Mouse (Mus musculus) heart, postnatal 0 days (tissue): Measurements from ENCODE around the gene Cd209b. TPM values are rescaled to one million over a fixed set of nuclear protein-coding genes. Genes with fewer than 3 reads are reported as not detected.

Source experiments
- ATAC-seq: fragments of 200-750 bp; cut with Nextera tagmentation; 2 replicates; pipeline ENCODE4 v1.8.0; 2017; ENCODE audit warnings: low read depth, moderate number of reproducible peaks, moderate library complexity; ENCODE audit not compliant: insufficient read depth
- DNase-seq: peaks from one replicate; pipeline ENCODE4 v3.0.0-alpha.2; 2016; ENCODE audit warnings: low spot score
- H3K27ac ChIP-seq: fragments of 300-500 bp; sonication (generic); 2 replicates; pipeline ENCODE4 v1.5.1; 2014; ENCODE audit warnings: low read depth, mild to moderate bottlenecking
- H3K27me3 ChIP-seq: fragments of 300-500 bp; sonication (generic); 2 replicates; pipeline ENCODE4 v1.6.1; 2014; ENCODE audit warnings: low read length, mixed read lengths; ENCODE audit not compliant: control insufficient read depth, insufficient read depth
- H3K36me3 ChIP-seq: fragments of 300-500 bp; sonication (generic); replicated peaks from 2 replicates; pipeline ENCODE4 v1.6.1; 2014; ENCODE audit warnings: low read length, mixed read lengths; ENCODE audit not compliant: control insufficient read depth, insufficient read depth
- H3K4me1 ChIP-seq: fragments of 300-500 bp; sonication (generic); 2 replicates; pipeline ENCODE4 v1.6.1; 2014; ENCODE audit warnings: antibody characterized with exemption; ENCODE audit not compliant: control insufficient read depth, insufficient read depth
- H3K4me2 ChIP-seq: fragments of 300-500 bp; sonication (generic); 2 replicates; pipeline ENCODE4 v1.6.1; 2014; ENCODE audit warnings: low read depth, mild to moderate bottlenecking, low read length, moderate library complexity
- H3K4me3 ChIP-seq: fragments of 300-500 bp; sonication (generic); 2 replicates; pipeline ENCODE4 v1.5.1; 2014; ENCODE audit warnings: low read depth, low read length
- H3K9ac ChIP-seq: fragments of 300-500 bp; sonication (generic); replicated peaks from 2 replicates; pipeline ENCODE4 v1.6.1; 2014; ENCODE audit warnings: low read depth, low read length, mixed read lengths
- H3K9me3 ChIP-seq: fragments of 300-500 bp; sonication (generic); replicated peaks from 2 replicates; pipeline ENCODE4 v1.6.1; 2016; ENCODE audit warnings: low read length; ENCODE audit not compliant: control insufficient read depth
- CTCF ChIP-seq: IDR thresholded peaks from 2 replicates; pipeline ENCODE4 v1.5.1; 2016; ENCODE audit warnings: antibody characterized with exemption, control low read depth, low read depth
- EP300 ChIP-seq: IDR thresholded peaks from 2 replicates; pipeline ENCODE4 v1.6.1; 2016; ENCODE audit warnings: antibody characterized with exemption, low read depth
- WGBS: fragments of 180-500 bp; shearing (Covaris S2); extraction: QIAGEN DNeasy Blood & Tissue Kit; methylation state at CpG from one replicate; pipeline ENCODE4 v1.1.7; 2014; 5-methylcytosine and 5-hydroxymethylcytosine counted together
- polyA plus RNA-seq: library from polyadenylated mRNA; unstranded; fragments of >200 nt; fragmentation: Nextera tagmentation; extraction: Ambion mirVana; gene quantifications from 2 replicates; pipeline ENCODE4 v1.2.1, GENCODE M21; 2015
- total RNA-seq: library from RNA; depleted of rRNA; stranded (reverse); fragments of >200 nt; gene quantifications from 2 replicates; pipeline ENCODE4 v1.2.3, GENCODE M21; 2014; ENCODE audit warnings: low replicate concordance; rRNA removed

The Cd209b gene
- total RNA-seq = not detected in 2 replicates
- not detected in 2 replicates for polyA plus RNA-seq

DNA sequence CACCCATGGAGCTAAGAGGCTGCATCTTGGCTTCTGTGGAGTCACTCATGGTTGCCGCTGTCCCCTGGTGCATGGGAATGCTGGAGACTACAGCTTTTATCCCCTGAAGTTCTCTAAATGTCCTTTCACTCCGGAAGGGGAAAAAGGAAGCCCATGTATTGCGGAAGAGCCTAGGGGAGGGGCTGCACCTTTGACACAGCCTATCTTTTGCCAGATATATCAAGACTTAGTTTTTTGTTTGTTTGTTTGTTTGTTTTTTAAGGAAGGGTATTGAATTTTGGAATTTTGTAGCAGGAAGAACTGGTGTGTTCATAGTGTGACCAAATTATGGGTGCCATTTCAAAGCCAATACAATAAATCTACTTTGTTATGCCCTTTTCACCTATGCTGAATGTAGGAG lies at the start of gene Cd209b:
TSS of gene Cd209b (minus strand) at position 101 of the 400 bp plus-strand sequence.
- TF ChIP-seq CTCF = no peak
- TF ChIP-seq EP300 = no peak
- 71% methylated on average over 3 of the region's 3 CpGs for WGBS
- H3K4me1 ChIP-seq = no peaks in the 10 kb centered on the region
- H3K27me3 ChIP-seq = no peaks in the 10 kb centered on the region
- no peaks in the 10 kb centered on the region for H3K36me3 ChIP-seq
- H3K4me3 ChIP-seq = no peak within 1 kb of the TSS
- H3K27ac ChIP-seq = no peak within 1 kb of the TSS
- no peak for ATAC-seq
- no peak for DNase-seq
- no peaks in the 10 kb centered on the region for H3K9me3 ChIP-seq
- no peak within 1 kb of the TSS for H3K9ac ChIP-seq
- no peak within 1 kb of the TSS for H3K4me2 ChIP-seq

DNA sequence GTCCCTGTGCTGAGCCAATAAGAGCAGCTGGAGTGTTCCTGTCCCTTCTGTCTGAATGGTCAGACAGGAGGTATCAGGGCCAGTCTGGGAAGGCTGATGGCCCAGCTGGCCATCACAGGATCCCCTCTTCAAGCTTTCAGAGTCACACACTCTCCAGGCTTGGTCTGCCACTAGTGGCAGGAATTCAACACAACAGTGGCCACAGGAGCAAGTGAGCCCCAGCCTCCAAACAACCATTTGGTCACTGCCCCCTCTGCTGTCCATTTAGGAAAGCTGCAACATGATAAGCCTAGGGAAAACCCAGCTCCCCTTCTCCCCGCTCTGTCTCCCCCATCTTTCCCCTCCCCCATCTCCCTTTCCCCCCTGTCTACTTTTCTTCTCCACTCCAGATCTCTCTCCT lies 29.4 kb upstream of the Cd209b start:
- Histone ChIP-seq H3K27me3 (no peaks in the 10 kb centered on the region), H3K9ac (no peak overlapping the region), H3K36me3 (no peaks in the 10 kb centered on the region), H3K4me1 (no peaks in the 10 kb centered on the region), H3K4me2 (no peak overlapping the region), H3K4me3 (no peak overlapping the region), H3K27ac (no peak overlapping the region), H3K9me3 (no peaks in the 10 kb centered on the region)
- no peak for DNase-seq
- no peak for TF ChIP-seq EP300
- peak; percentile 20; the same call in 1 of the 2 replicates for TF ChIP-seq CTCF
- WGBS = 65% methylated on average over 1 of the region's 1 CpGs
- no peak for ATAC-seq

DNA sequence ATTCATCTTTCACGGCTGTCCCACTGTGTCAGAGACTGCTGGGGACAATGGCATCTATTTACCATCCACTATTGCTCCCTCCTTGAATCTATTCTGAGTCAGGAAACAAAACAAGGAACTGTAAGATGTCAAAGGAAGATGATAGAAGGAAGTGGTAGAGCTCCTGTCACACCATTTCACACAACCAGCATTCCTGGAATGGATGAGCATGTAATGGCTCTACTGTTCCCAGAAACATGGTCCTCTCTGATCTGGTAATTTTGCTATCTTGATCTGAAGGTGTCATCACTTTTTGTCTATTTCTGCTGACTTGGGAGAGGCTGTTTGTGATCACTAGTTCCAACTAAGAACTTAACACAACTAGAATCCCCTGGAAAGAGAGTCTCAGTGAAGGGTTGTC lies 28.0 kb upstream of the Cd209b start, which contains the start of gene Cd209c:
TSS of gene Cd209c (minus strand) at position 101 of the 400 bp plus-strand sequence.
- H3K9ac ChIP-seq = no peak within 1 kb of the TSS
- TF ChIP-seq EP300 (no peak), CTCF (no peak)
- H3K4me2 ChIP-seq = no peak within 1 kb of the TSS
- no peaks in the 10 kb centered on the region for H3K36me3 ChIP-seq
- no peaks in the 10 kb centered on the region for H3K4me1 ChIP-seq
- no peaks in the 10 kb centered on the region for H3K9me3 ChIP-seq
- no peak within 1 kb of the TSS for H3K4me3 ChIP-seq
- DNase-seq (no peak), ATAC-seq (no peak)
- H3K27me3 ChIP-seq = no peaks in the 10 kb centered on the region
- H3K27ac ChIP-seq = no peak within 1 kb of the TSS
- 61% methylated on average over 1 of the region's 1 CpGs for WGBS

DNA sequence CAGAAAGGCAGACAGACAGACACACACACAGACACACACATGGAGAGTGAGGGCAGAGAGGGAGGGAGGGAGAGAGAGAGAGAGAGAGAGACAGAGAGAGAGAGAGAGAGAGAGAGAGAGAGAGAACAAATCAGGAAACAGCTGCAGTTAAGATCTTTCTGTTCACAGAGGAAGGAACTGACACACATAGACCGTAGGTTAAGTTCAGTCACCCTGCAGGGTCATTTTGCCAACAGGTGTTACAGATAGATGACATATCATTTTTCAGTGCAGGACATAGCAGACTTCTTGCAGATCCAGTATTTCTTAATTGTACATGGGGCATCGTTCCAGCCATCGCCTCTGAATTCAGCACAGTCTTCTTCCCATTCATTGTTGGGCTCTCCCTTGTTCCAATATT lies 13.4 kb upstream of the Cd209b start:
- ATAC-seq = no peak
- 71% methylated on average over 3 of the region's 3 CpGs for WGBS
- no peak for TF ChIP-seq EP300
- TF ChIP-seq CTCF = no peak

DNA sequence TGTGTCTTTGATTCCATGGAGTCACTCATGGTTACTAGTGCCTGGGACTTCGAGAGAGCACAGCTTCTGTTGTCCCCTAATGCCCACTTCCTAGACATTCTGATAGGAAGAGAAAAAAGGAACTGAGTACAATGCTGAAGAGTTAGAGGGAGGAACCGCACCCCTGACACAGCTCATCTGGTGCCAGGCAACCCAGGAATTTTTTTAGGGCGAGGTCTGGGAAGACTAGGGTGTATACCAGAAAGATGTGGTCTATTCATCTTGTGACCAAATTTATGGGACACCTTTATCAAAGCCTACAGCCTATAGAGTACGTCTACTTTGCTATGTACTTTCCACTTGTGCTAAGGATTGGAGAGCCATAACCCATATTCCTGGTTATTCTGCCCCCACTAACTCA lies 48.2 kb downstream of the Cd209b start, which contains the start of gene Cd209d:
TSS of gene Cd209d (minus strand) at position 101 of the 400 bp plus-strand sequence.
- DNase-seq (no peak), ATAC-seq (no peak)
- TF ChIP-seq EP300 (no peak), CTCF (no peak)
- Histone ChIP-seq H3K4me2 (no peak within 1 kb of the TSS), H3K27me3 (no peaks in the 10 kb centered on the region), H3K9ac (no peak within 1 kb of the TSS), H3K4me1 (no peaks in the 10 kb centered on the region), H3K4me3 (no peak within 1 kb of the TSS), H3K36me3 (no peaks in the 10 kb centered on the region), H3K27ac (no peak within 1 kb of the TSS), H3K9me3 (0 out of 2 replicates have a peak, but pooled peaks cover 3% of the 10 kb centered on the region)
- 60% methylated on average over 4 of the region's 4 CpGs for WGBS

More for the DNA sequence above, 13.4 kb upstream of the Cd209b start:
- no peak for DNase-seq
- Histone ChIP-seq H3K4me1 (no peaks in the 10 kb centered on the region), H3K4me3 (no peak overlapping the region), H3K27me3 (no peaks in the 10 kb centered on the region), H3K27ac (no peak overlapping the region), H3K4me2 (no peak overlapping the region), H3K9ac (no peak overlapping the region), H3K36me3 (no peaks in the 10 kb centered on the region), H3K9me3 (no peaks in the 10 kb centered on the region)

DNA sequence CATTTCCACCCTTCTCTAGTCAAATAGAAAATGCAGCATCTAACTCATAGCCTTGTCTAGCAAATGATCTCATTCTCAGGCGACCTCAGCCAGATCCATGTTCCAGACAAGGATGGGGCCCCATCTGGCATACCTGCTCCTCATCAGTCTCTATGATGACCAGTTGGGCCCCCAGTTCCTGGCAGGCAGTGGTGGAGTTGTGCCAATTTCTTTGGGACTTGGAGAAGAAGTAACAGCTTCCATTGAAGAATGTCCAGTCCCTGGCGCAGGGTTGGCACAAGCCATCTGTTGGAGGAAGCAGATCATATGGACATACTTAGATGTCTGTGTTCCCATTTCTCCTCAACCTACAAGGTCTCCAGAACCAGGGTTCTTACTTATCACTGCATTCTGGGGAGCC lies 50.5 kb downstream of the Cd209b start:
- Histone ChIP-seq H3K4me1 (no peaks in the 10 kb centered on the region), H3K9me3 (peaks cover 8% of the 10 kb centered on the region; the same call in 1 of the 2 replicates), H3K27me3 (no peaks in the 10 kb centered on the region), H3K4me3 (no peak overlapping the region), H3K9ac (no peak overlapping the region), H3K4me2 (no peak overlapping the region), H3K27ac (no peak overlapping the region), H3K36me3 (no peaks in the 10 kb centered on the region)
- TF ChIP-seq EP300 (no peak), CTCF (no peak)
- no peak for ATAC-seq
- 69% methylated on average over 2 of the region's 2 CpGs for WGBS
- DNase-seq = no peak

Other genes with a start within 250 kb of the Cd209b start
- gene Fcer2a, start 232.7 kb downstream of the Cd209b start, total RNA-seq = not detected in 2 replicates
- 0.11 TPM in 1 of 2 replicates, not detected in the other for gene Fcer2a, start 232.7 kb downstream of the Cd209b start, polyA plus RNA-seq
- 5.6 TPM in 1 of 2 replicates, not detected in the other for gene Clec4g, start 206.2 kb downstream of the Cd209b start, total RNA-seq
- gene Clec4g, start 206.2 kb downstream of the Cd209b start, polyA plus RNA-seq = 1.9 and 2.5 TPM in 2 replicates
- gene Cd209a, start 177.9 kb downstream of the Cd209b start, total RNA-seq = not detected in 2 replicates
- gene Cd209a, start 177.9 kb downstream of the Cd209b start, polyA plus RNA-seq = not detected in 2 replicates
- gene Cd209e, start 72.5 kb downstream of the Cd209b start, total RNA-seq = not detected in 2 replicates
- not detected in 2 replicates for gene Cd209e, start 72.5 kb downstream of the Cd209b start, polyA plus RNA-seq
- not detected in 2 replicates for gene Cd209d, start 48.3 kb downstream of the Cd209b start, total RNA-seq
- not detected in 2 replicates for gene Cd209d, start 48.3 kb downstream of the Cd209b start, polyA plus RNA-seq
- gene Cd209c, start 27.9 kb upstream of the Cd209b start, total RNA-seq = not detected in 2 replicates
- 0.07 TPM in 1 of 2 replicates, not detected in the other for gene Cd209c, start 27.9 kb upstream of the Cd209b start, polyA plus RNA-seq
- gene Cd209f, start 179.0 kb upstream of the Cd209b start, total RNA-seq = not detected in 2 replicates
- gene Cd209f, start 179.0 kb upstream of the Cd209b start, polyA plus RNA-seq = 0.08 and 0.10 TPM in 2 replicates
- gene Cd209g, start 207.3 kb upstream of the Cd209b start, total RNA-seq = not detected in 2 replicates
- gene Cd209g, start 207.3 kb upstream of the Cd209b start, polyA plus RNA-seq = not detected in 2 replicates
- 24.8 and 26.1 TPM in 2 replicates for gene Evi5l, start 239.7 kb upstream of the Cd209b start, total RNA-seq
- 9.3 and 11.1 TPM in 2 replicates for gene Evi5l, start 239.7 kb upstream of the Cd209b start, polyA plus RNA-seq